Mouse (Mus musculus): Measurements from ENCODE around the gene Gmeb2. TPM values are rescaled to one million over a fixed set of nuclear protein-coding genes. Genes with fewer than 3 reads are reported as not detected.
A peak's percentile ranks its signal among the peaks of the same experiment; 100 is the strongest.
"Not testable (repeated sequence)": the region's sequence is repeated elsewhere in the genome, so short reads cannot be mapped to it uniquely, and the experiment has no call there.

The Gmeb2 gene
- 4.3 and 4.9 TPM in 2 replicates for polyA plus RNA-seq (2015; fragmentation: Nextera tagmentation; extraction: Ambion mirVana)

DNA sequence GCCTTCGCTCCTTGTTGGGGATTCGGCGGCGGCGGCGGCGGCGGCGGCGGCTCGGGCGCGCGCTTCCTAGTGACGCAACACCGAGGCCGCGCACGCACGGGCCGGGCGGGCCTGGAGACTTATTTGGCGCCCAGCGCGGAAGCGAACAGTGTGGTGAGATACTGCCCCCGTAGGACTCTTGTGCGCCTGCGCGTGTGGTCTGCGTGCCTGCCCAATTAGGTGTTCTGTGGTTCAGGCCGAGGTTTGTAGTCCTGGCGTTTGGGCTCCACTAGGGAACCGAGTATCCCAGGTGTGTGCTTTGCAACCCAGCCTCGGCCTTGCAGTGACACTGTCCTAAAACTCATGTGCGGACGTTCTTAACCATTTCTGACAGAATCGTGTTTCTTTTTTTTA lies at the start of gene Gmeb2:
TSS of gene Gmeb2 (minus strand) at position 78 of the 393 bp plus-strand sequence.
- H3K9me3 ChIP-seq (ENCODE audit: low read length); H3K27me3 ChIP-seq (ENCODE audit: insufficient read depth, low read length); H3K36me3 ChIP-seq (replicated peaks; ENCODE audit: insufficient read depth, low read length): not testable (repeated sequence)
- Histone ChIP-seq H3K9ac (replicated peaks) (peak within 1 kb of the TSS; percentile 95), H3K4me3 (ENCODE audit: low read depth, low read length) (peak within 1 kb of the TSS; percentile 77), H3K27ac (ENCODE audit: low read depth) (peak within 1 kb of the TSS; percentile 89), H3K4me1 (ENCODE audit: insufficient read depth) (peaks cover 26% of the 10 kb centered on the region), H3K4me2 (ENCODE audit: low read depth, low read length) (peak within 1 kb of the TSS; percentile 83)
- WGBS (ENCODE audit: insufficient replicate concordance) = 1% methylated on average over 16 of the region's 38 CpGs
- DNase-seq = peak; percentile 94
- peak; percentile 47 for TF ChIP-seq CTCF (IDR thresholded peaks at IDR 0.05; ENCODE audit: low read depth)
- peak; percentile 94 for ATAC-seq

DNA sequence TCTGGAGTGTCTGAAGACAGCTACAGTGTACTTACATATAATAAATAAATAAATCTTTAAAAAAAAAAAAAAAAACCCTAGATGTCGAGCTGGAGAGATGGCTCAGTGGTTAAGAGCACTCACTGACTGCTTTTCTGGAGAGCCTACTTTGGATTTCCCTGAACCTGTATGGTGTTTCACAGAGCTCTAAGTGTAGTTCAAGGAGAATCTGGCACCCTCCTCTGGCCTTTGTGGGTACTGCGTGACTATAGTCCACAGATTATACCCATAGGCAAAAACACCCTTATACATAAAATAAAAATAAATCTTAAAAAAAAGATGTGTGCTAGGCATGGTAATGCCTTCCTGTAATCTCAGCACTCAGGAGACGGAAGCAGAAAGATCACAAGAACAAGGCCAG lies 46.2 kb upstream of the Gmeb2 start:
- no peak overlapping the region for H3K27ac ChIP-seq (ENCODE audit: low read depth)
- no peak overlapping the region for H3K4me2 ChIP-seq (ENCODE audit: low read depth, low read length)
- no peaks in the 10 kb centered on the region for H3K9me3 ChIP-seq (ENCODE audit: low read length)
- WGBS (ENCODE audit: insufficient replicate concordance) = 58% methylated on average over 3 of the region's 3 CpGs
- ATAC-seq (peak; percentile 65; the same call in 1 of the 2 replicates), DNase-seq (peak; percentile 73)
- H3K27me3 ChIP-seq (ENCODE audit: insufficient read depth, low read length) = no peaks in the 10 kb centered on the region
- TF ChIP-seq EP300 (IDR thresholded peaks at IDR 0.05; ENCODE audit: low read depth) (no peak), CTCF (IDR thresholded peaks at IDR 0.05; ENCODE audit: low read depth) (peak; percentile 78)
- no peak overlapping the region for H3K9ac ChIP-seq (replicated peaks)
- no peaks in the 10 kb centered on the region for H3K4me1 ChIP-seq (ENCODE audit: insufficient read depth)
- no peak overlapping the region for H3K4me3 ChIP-seq (ENCODE audit: low read depth, low read length)
- H3K36me3 ChIP-seq (replicated peaks; ENCODE audit: insufficient read depth, low read length) = peaks cover 45% of the 10 kb centered on the region

GRCm38 (mm10) chr2:181332542-181332941 lies 44.7 kb upstream of the Gmeb2 start:
- H3K27ac ChIP-seq (ENCODE audit: low read depth) = no peak overlapping the region
- H3K4me1 ChIP-seq (ENCODE audit: insufficient read depth) = no peaks in the 10 kb centered on the region
- DNase-seq (no peak), ATAC-seq (no peak)
- peaks cover 45% of the 10 kb centered on the region for H3K36me3 ChIP-seq (replicated peaks; ENCODE audit: insufficient read depth, low read length)
- no peak overlapping the region for H3K4me3 ChIP-seq (ENCODE audit: low read depth, low read length)
- H3K27me3 ChIP-seq (ENCODE audit: insufficient read depth, low read length) = no peaks in the 10 kb centered on the region
- H3K9me3 ChIP-seq (ENCODE audit: low read length) = no peaks in the 10 kb centered on the region
- TF ChIP-seq EP300 (IDR thresholded peaks at IDR 0.05; ENCODE audit: low read depth) = no peak
- TF ChIP-seq CTCF (IDR thresholded peaks at IDR 0.05; ENCODE audit: low read depth) = no peak
- no peak overlapping the region for H3K4me2 ChIP-seq (ENCODE audit: low read depth, low read length)
- no peak overlapping the region for H3K9ac ChIP-seq (replicated peaks)

GRCm38 (mm10) chr2:181326098-181326497 lies 38.3 kb upstream of the Gmeb2 start:
- peaks cover 57% of the 10 kb centered on the region for H3K36me3 ChIP-seq (replicated peaks; ENCODE audit: insufficient read depth, low read length)
- WGBS (ENCODE audit: insufficient replicate concordance) = 80% methylated on average over 2 of the region's 2 CpGs
- no peak overlapping the region for H3K4me3 ChIP-seq (ENCODE audit: low read depth, low read length)
- H3K27me3 ChIP-seq (ENCODE audit: insufficient read depth, low read length) = no peaks in the 10 kb centered on the region
- TF ChIP-seq CTCF (IDR thresholded peaks at IDR 0.05; ENCODE audit: low read depth) (no peak), EP300 (IDR thresholded peaks at IDR 0.05; ENCODE audit: low read depth) (no peak)
- H3K9ac ChIP-seq (replicated peaks) = no peak overlapping the region
- no peaks in the 10 kb centered on the region for H3K4me1 ChIP-seq (ENCODE audit: insufficient read depth)
- no peaks in the 10 kb centered on the region for H3K9me3 ChIP-seq (ENCODE audit: low read length)
- no peak overlapping the region for H3K27ac ChIP-seq (ENCODE audit: low read depth)
- H3K4me2 ChIP-seq (ENCODE audit: low read depth, low read length) = no peak overlapping the region
- ATAC-seq (no peak), DNase-seq (no peak)

GRCm38 (mm10) chr2:181322136-181322535 lies 34.3 kb upstream of the Gmeb2 start:
- ATAC-seq = no peak

GRCm38 (mm10) chr2:181320103-181320499 lies 32.3 kb upstream of the Gmeb2 start:
- Histone ChIP-seq H3K36me3 (replicated peaks; ENCODE audit: insufficient read depth, low read length) (peaks cover 29% of the 10 kb centered on the region), H3K27me3 (ENCODE audit: insufficient read depth, low read length) (0 out of 2 replicates have a peak, but pooled peaks cover under 1% of the 10 kb centered on the region), H3K4me2 (ENCODE audit: low read depth, low read length) (peak overlapping the region; percentile 83), H3K9ac (replicated peaks) (peak overlapping the region; percentile 68), H3K9me3 (ENCODE audit: low read length) (no peaks in the 10 kb centered on the region), H3K27ac (ENCODE audit: low read depth) (peak overlapping the region; percentile 90; the same call in 1 of the 2 replicates), H3K4me3 (ENCODE audit: low read depth, low read length) (peak overlapping the region; percentile 60), H3K4me1 (ENCODE audit: insufficient read depth) (peaks cover 7% of the 10 kb centered on the region)
- WGBS (ENCODE audit: insufficient replicate concordance) = 10% methylated on average over 7 of the region's 7 CpGs
- TF ChIP-seq CTCF (IDR thresholded peaks at IDR 0.05; ENCODE audit: low read depth) = no peak
- TF ChIP-seq EP300 (IDR thresholded peaks at IDR 0.05; ENCODE audit: low read depth) = no peak
- DNase-seq (no peak), ATAC-seq (no peak)

More at GRCm38 (mm10) chr2:181322136-181322535, 34.3 kb upstream of the Gmeb2 start:
- no peak for DNase-seq
- peaks cover 32% of the 10 kb centered on the region for H3K36me3 ChIP-seq (replicated peaks; ENCODE audit: insufficient read depth, low read length)
- no peak for TF ChIP-seq EP300 (IDR thresholded peaks at IDR 0.05; ENCODE audit: low read depth)
- TF ChIP-seq CTCF (IDR thresholded peaks at IDR 0.05; ENCODE audit: low read depth) = no peak
- 88% methylated on average over 5 of the region's 5 CpGs for WGBS (ENCODE audit: insufficient replicate concordance)
- H3K4me1 ChIP-seq (ENCODE audit: insufficient read depth) = peaks cover 7% of the 10 kb centered on the region
- no peak overlapping the region for H3K4me3 ChIP-seq (ENCODE audit: low read depth, low read length)
- H3K4me2 ChIP-seq (ENCODE audit: low read depth, low read length) = no peak overlapping the region
- H3K27ac ChIP-seq (ENCODE audit: low read depth) = no peak overlapping the region
- H3K9me3 ChIP-seq (ENCODE audit: low read length) = no peaks in the 10 kb centered on the region
- no peak overlapping the region for H3K9ac ChIP-seq (replicated peaks)
- H3K27me3 ChIP-seq (ENCODE audit: insufficient read depth, low read length) = no peaks in the 10 kb centered on the region

All from liver, postnatal 0 days (tissue).